Mouse (Mus musculus) heart, postnatal 0 days (tissue): ENCODE data around the gene Aebp1. TPM values are rescaled to one million over a fixed set of nuclear protein-coding genes. Genes with fewer than 3 reads are reported as not detected.

Experiments used
- ATAC-seq: fragments of 200-750 bp; cut with Nextera tagmentation; 2 replicates; pipeline ENCODE4 v1.8.0; 2017; ENCODE audit warnings: low read depth, moderate number of reproducible peaks, moderate library complexity; ENCODE audit not compliant: insufficient read depth
- DNase-seq: peaks from one replicate; pipeline ENCODE4 v3.0.0-alpha.2; 2016; ENCODE audit warnings: low spot score
- H3K27ac ChIP-seq: fragments of 300-500 bp; sonication (generic); 2 replicates; pipeline ENCODE4 v1.5.1; 2014; ENCODE audit warnings: low read depth, mild to moderate bottlenecking
- H3K27me3 ChIP-seq: fragments of 300-500 bp; sonication (generic); 2 replicates; pipeline ENCODE4 v1.6.1; 2014; ENCODE audit warnings: low read length, mixed read lengths; ENCODE audit not compliant: control insufficient read depth, insufficient read depth
- H3K36me3 ChIP-seq: fragments of 300-500 bp; sonication (generic); replicated peaks from 2 replicates; pipeline ENCODE4 v1.6.1; 2014; ENCODE audit warnings: low read length, mixed read lengths; ENCODE audit not compliant: control insufficient read depth, insufficient read depth
- H3K4me1 ChIP-seq: fragments of 300-500 bp; sonication (generic); 2 replicates; pipeline ENCODE4 v1.6.1; 2014; ENCODE audit warnings: antibody characterized with exemption; ENCODE audit not compliant: control insufficient read depth, insufficient read depth
- H3K4me2 ChIP-seq: fragments of 300-500 bp; sonication (generic); 2 replicates; pipeline ENCODE4 v1.6.1; 2014; ENCODE audit warnings: low read depth, mild to moderate bottlenecking, low read length, moderate library complexity
- H3K4me3 ChIP-seq: fragments of 300-500 bp; sonication (generic); 2 replicates; pipeline ENCODE4 v1.5.1; 2014; ENCODE audit warnings: low read depth, low read length
- H3K9ac ChIP-seq: fragments of 300-500 bp; sonication (generic); replicated peaks from 2 replicates; pipeline ENCODE4 v1.6.1; 2014; ENCODE audit warnings: low read depth, low read length, mixed read lengths
- H3K9me3 ChIP-seq: fragments of 300-500 bp; sonication (generic); replicated peaks from 2 replicates; pipeline ENCODE4 v1.6.1; 2016; ENCODE audit warnings: low read length; ENCODE audit not compliant: control insufficient read depth
- CTCF ChIP-seq: IDR thresholded peaks from 2 replicates; pipeline ENCODE4 v1.5.1; 2016; ENCODE audit warnings: antibody characterized with exemption, control low read depth, low read depth
- EP300 ChIP-seq: IDR thresholded peaks from 2 replicates; pipeline ENCODE4 v1.6.1; 2016; ENCODE audit warnings: antibody characterized with exemption, low read depth
- WGBS: fragments of 180-500 bp; shearing (Covaris S2); extraction: QIAGEN DNeasy Blood & Tissue Kit; methylation state at CpG from one replicate; pipeline ENCODE4 v1.1.7; 2014; 5-methylcytosine and 5-hydroxymethylcytosine counted together
- polyA plus RNA-seq: library from polyadenylated mRNA; unstranded; fragments of >200 nt; fragmentation: Nextera tagmentation; extraction: Ambion mirVana; gene quantifications from 2 replicates; pipeline ENCODE4 v1.2.1, GENCODE M21; 2015
- total RNA-seq: library from RNA; depleted of rRNA; stranded (reverse); fragments of >200 nt; gene quantifications from 2 replicates; pipeline ENCODE4 v1.2.3, GENCODE M21; 2014; ENCODE audit warnings: low replicate concordance; rRNA removed

Gene Aebp1
- 14.2 and 23.5 TPM in 2 replicates for total RNA-seq
- 17.5 and 19.4 TPM in 2 replicates for polyA plus RNA-seq

GRCm38 (mm10) chr11:5861678-5862393 is at the start of gene Aebp1:
TSS of gene Aebp1 (plus strand) at chr11:5861947.
- Histone ChIP-seq H3K27ac (no peak within 1 kb of the TSS), H3K27me3 (0 out of 2 replicates have a peak, but pooled peaks cover 9% of the 10 kb centered on the region)

DNA sequence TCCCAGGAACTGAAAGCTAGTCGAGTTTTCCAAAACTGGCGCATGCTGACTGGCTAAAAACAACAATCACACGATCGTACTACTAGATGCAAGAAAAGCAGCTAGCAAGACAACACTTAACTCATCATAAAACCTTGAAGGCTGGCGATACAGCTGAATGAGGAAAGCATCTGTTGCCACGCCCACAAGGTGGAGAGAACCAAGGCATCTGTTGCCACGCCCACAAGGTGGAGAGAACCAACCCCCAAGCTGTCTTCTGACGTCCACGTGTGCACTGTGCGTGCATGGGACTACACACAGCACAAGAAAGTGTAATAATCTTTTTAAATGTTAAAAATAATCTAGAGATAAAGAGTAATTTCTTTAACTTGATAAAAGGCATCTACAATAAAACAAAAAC is 48.4 kb upstream of the Aebp1 start:
- TF ChIP-seq CTCF (no peak), EP300 (no peak)
- DNase-seq = no peak
- no peak overlapping the region for H3K4me3 ChIP-seq

More at GRCm38 (mm10) chr11:5861678-5862393, at the start of gene Aebp1:
- no peak for TF ChIP-seq CTCF
- peak; percentile 16 for DNase-seq
- Histone ChIP-seq H3K9ac (peak within 1 kb of the TSS; percentile 27), H3K9me3 (no peaks in the 10 kb centered on the region), H3K4me3 (peak within 1 kb of the TSS; percentile 45), H3K4me1 (0 out of 2 replicates have a peak, but pooled peaks cover 15% of the 10 kb centered on the region), H3K4me2 (peak within 1 kb of the TSS; percentile 64), H3K36me3 (no peaks in the 10 kb centered on the region)
- peak; percentile 70 for ATAC-seq
- 2% methylated on average over 54 of the region's 59 CpGs for WGBS

DNA sequence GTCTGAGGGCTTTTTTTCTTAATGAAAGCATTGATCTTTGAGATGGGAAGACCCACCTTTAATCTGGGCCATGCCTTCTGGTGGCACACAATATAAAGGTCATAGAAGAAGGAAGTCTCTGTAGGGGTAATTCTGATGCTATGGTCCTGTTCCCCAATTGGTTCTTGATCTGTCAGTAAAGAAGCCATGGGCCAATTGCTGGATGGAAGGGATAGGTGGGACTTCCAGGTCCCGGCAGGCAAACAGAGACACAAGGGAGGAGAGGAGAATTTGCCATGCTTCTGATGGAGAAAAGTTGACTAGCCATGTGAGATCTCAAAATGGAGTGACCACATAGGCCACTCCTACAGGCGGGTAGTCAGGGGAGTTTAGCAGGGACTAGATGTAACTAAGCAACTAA is 42.5 kb upstream of the Aebp1 start:
- H3K9ac ChIP-seq = no peak overlapping the region
- TF ChIP-seq CTCF = no peak
- no peak for TF ChIP-seq EP300
- 64% methylated on average over 2 of the region's 2 CpGs for WGBS
- no peak overlapping the region for H3K4me2 ChIP-seq
- ATAC-seq (no peak), DNase-seq (no peak)
- no peak overlapping the region for H3K4me3 ChIP-seq
- H3K4me1 ChIP-seq = no peaks in the 10 kb centered on the region
- H3K27ac ChIP-seq = no peak overlapping the region
- no peaks in the 10 kb centered on the region for H3K27me3 ChIP-seq
- no peaks in the 10 kb centered on the region for H3K9me3 ChIP-seq
- no peaks in the 10 kb centered on the region for H3K36me3 ChIP-seq

More for the DNA sequence above, 48.4 kb upstream of the Aebp1 start:
- H3K27ac ChIP-seq = no peak overlapping the region
- no peak overlapping the region for H3K4me2 ChIP-seq
- WGBS = 83% methylated on average over 10 of the region's 10 CpGs
- H3K9me3 ChIP-seq = no peaks in the 10 kb centered on the region
- no peaks in the 10 kb centered on the region for H3K4me1 ChIP-seq
- no peaks in the 10 kb centered on the region for H3K27me3 ChIP-seq
- no peak for ATAC-seq
- H3K9ac ChIP-seq = no peak overlapping the region
- H3K36me3 ChIP-seq = no peaks in the 10 kb centered on the region

GRCm38 (mm10) chr11:5825432-5825831 is 36.3 kb upstream of the Aebp1 start:
- H3K36me3 ChIP-seq = peaks cover 20% of the 10 kb centered on the region
- no peaks in the 10 kb centered on the region for H3K9me3 ChIP-seq
- no peak overlapping the region for H3K27ac ChIP-seq
- no peak overlapping the region for H3K4me3 ChIP-seq
- no peak overlapping the region for H3K4me2 ChIP-seq
- DNase-seq (no peak), ATAC-seq (no peak)
- H3K9ac ChIP-seq = no peak overlapping the region
- H3K4me1 ChIP-seq = no peaks in the 10 kb centered on the region
- H3K27me3 ChIP-seq = no peaks in the 10 kb centered on the region
- TF ChIP-seq EP300 (no peak), CTCF (no peak)

GRCm38 (mm10) chr11:5827931-5828330 is 33.8 kb upstream of the Aebp1 start:
- H3K9me3 ChIP-seq = no peaks in the 10 kb centered on the region
- TF ChIP-seq CTCF = no peak
- no peak for TF ChIP-seq EP300
- peaks cover 40% of the 10 kb centered on the region for H3K36me3 ChIP-seq
- H3K4me1 ChIP-seq = 0 out of 2 replicates have a peak, but pooled peaks cover 6% of the 10 kb centered on the region
- no peak overlapping the region for H3K27ac ChIP-seq
- 84% methylated on average over 5 of the region's 5 CpGs for WGBS
- no peaks in the 10 kb centered on the region for H3K27me3 ChIP-seq
- H3K4me3 ChIP-seq = no peak overlapping the region
- ATAC-seq = no peak
- no peak for DNase-seq
- no peak overlapping the region for H3K4me2 ChIP-seq
- no peak overlapping the region for H3K9ac ChIP-seq
